Mouse (Mus musculus): Measurements from ENCODE around the gene Rbfox3.

- no peak for TF ChIP-seq EP300 (IDR thresholded peaks at IDR 0.05; ENCODE audit: low read length)
- TF ChIP-seq ETS1 (conservative IDR thresholded peaks at IDR 0.05; ENCODE audit: low read depth, low read length): no peak
- 0 out of 2 replicates have a peak, but pooled peaks have one; percentile 25 for TF ChIP-seq MEF2A (IDR thresholded peaks at IDR 0.05; ENCODE audit: borderline replicate concordance, low read depth, low read length)
- 0 out of 2 replicates have a peak, but pooled peaks have one; percentile 28 for TF ChIP-seq CHD2 (IDR thresholded peaks at IDR 0.05; ENCODE audit: low read length)
- TF ChIP-seq JUN (IDR thresholded peaks at IDR 0.05; ENCODE audit: insufficient read depth, low read depth, low read length): no peak
- peak; percentile 96 to 97 for TF ChIP-seq CTCF (conservative IDR thresholded peaks at IDR 0.05 in 1 of 2, IDR thresholded peaks at IDR 0.05 in 1 of 2; ENCODE audit: low read depth in 2 of 2, low read length in 2 of 2)
- TF ChIP-seq POLR2A (IDR thresholded peaks at IDR 0.05; ENCODE audit: low read depth, low read length): no peak
- 0 out of 2 replicates have a peak, but pooled peaks have one; percentile 14 for TF ChIP-seq TCF12 (IDR thresholded peaks at IDR 0.05; ENCODE audit: low read depth, low read length)
- TF ChIP-seq UBTF (IDR thresholded peaks at IDR 0.05; ENCODE audit: low read depth, low read length): no peak
- TF ChIP-seq POLR2AphosphoS2 (IDR thresholded peaks at IDR 0.05; ENCODE audit: low read depth, low read length): no peak
- TF ChIP-seq E2F4 (IDR thresholded peaks at IDR 0.05; ENCODE audit: insufficient replicate concordance, low read depth, low read length): no peak
Observed at GRCm38 (mm10) chr11:118443201-118443970, 468.0 kb downstream of the Rbfox3 start.

Measured in CH12.LX (cell line).